Comparison of ENCODE assay signal across 8 mouse cellular contexts in genomic region chr9:22226846-22227245, GRCm38 (mm10). TPM values are rescaled to one million over a fixed set of nuclear protein-coding genes. Genes with fewer than 3 reads are reported as not detected.
DNase-seq lines count a peak whose midpoint lies in the region; ATAC-seq lines count a peak whose summit lies in the region.

No protein-coding gene starts in this region.

- no peak for ATAC-seq in heart, embryonic 12.5 days (ENCODE audit: insufficient number of reproducible peaks, low FRiP score)
- ATAC-seq in liver, embryonic 16.5 days (ENCODE audit: low read depth) = no peak

- H3K27me3 ChIP-seq in heart, embryonic 12.5 days (replicated peaks) = no peaks in the 10 kb centered on the region
- no peaks in the 10 kb centered on the region for H3K27me3 ChIP-seq in liver, embryonic 16.5 days (ENCODE audit: control insufficient read depth, insufficient read depth, low read depth, low read length)

- peak overlapping the region; percentile 87 for H3K4me2 ChIP-seq in heart, embryonic 12.5 days
- peak overlapping the region; percentile 87; the same call in 1 of the 2 replicates for H3K4me2 ChIP-seq in liver, embryonic 16.5 days (ENCODE audit: low read depth, low read length)

- H3K27ac ChIP-seq in brown adipose tissue, adult 24 weeks (replicated peaks; ENCODE audit: low read depth, low read length) = no peak overlapping the region
- H3K27ac ChIP-seq in heart, embryonic 12.5 days (ENCODE audit: poor library complexity, severe bottlenecking) = peak overlapping the region; percentile 60
- no peak overlapping the region for H3K27ac ChIP-seq in liver, embryonic 16.5 days (ENCODE audit: low read length)

- no peak overlapping the region for H3K9ac ChIP-seq in heart, embryonic 12.5 days
- no peak overlapping the region for H3K9ac ChIP-seq in liver, embryonic 16.5 days (ENCODE audit: low read depth, low read length)

- H3K36me3 ChIP-seq in heart, embryonic 12.5 days = peaks cover 4% of the 10 kb centered on the region; the same call in 1 of the 2 replicates
- H3K36me3 ChIP-seq in liver, embryonic 16.5 days (ENCODE audit: control insufficient read depth, insufficient read depth) = no peaks in the 10 kb centered on the region

- no peaks in the 10 kb centered on the region for H3K9me3 ChIP-seq in heart, embryonic 12.5 days (replicated peaks)
- no peaks in the 10 kb centered on the region for H3K9me3 ChIP-seq in liver, embryonic 16.5 days (replicated peaks; ENCODE audit: control insufficient read depth, low read length)

- 62% methylated on average over 15 of the region's 15 CpGs for WGBS in heart, embryonic 12.5 days
- WGBS in liver, embryonic 16.5 days (ENCODE audit: insufficient replicate concordance) = 88% methylated on average over 15 of the region's 15 CpGs

- no peaks in the 10 kb centered on the region for H3K4me1 ChIP-seq in brown adipose tissue, adult 24 weeks (ENCODE audit: control insufficient read depth, insufficient read depth, insufficient read length, low read length)
- peaks cover 14% of the 10 kb centered on the region for H3K4me1 ChIP-seq in heart, embryonic 12.5 days (replicated peaks)
- peaks cover 8% of the 10 kb centered on the region for H3K4me1 ChIP-seq in liver, embryonic 16.5 days (ENCODE audit: control insufficient read depth, low read depth, low read length)

- DNase-seq in ES-CJ7 (ENCODE audit: low read depth, low spot score) (peak; percentile 70), adipocyte (ENCODE audit: low spot score) (no peak)
- peak; percentile 60 for DNase-seq in yolk sac, embryonic 10.5 days (ENCODE audit: low spot score)
- no peak for DNase-seq in right cerebral cortex, postnatal 14 days
- no peak for DNase-seq in layer of hippocampus, adult 11-12 months (ENCODE audit: low spot score)

- H3K4me3 ChIP-seq in brown adipose tissue, adult 24 weeks (ENCODE audit: insufficient read depth, low read depth, low read length) = peak overlapping the region; percentile 20; the same call in 1 of the 2 replicates
- peak overlapping the region; percentile 18; the same call in 1 of the 2 replicates for H3K4me3 ChIP-seq in heart, embryonic 12.5 days
- H3K4me3 ChIP-seq in liver, embryonic 16.5 days (ENCODE audit: low read depth, low read length) = no peak overlapping the region

RNA-seq across cellular contexts. Expression of gene Zfp809, which starts 1.3 kb away (rescaled TPM):
- 17.4 and 22.6 TPM in 2 replicates for polyA plus RNA-seq in brown adipose tissue, adult 24 weeks (2012; ENCODE audit: insufficient read depth, insufficient read length, missing spikeins)
- polyA plus RNA-seq in heart, embryonic 12.5 days (2016; fragmentation: Nextera tagmentation; extraction: Ambion mirVana) = 19.1 and 20.0 TPM in 2 replicates
- polyA plus RNA-seq in liver, embryonic 16.5 days (2015; fragmentation: Nextera tagmentation; extraction: Ambion mirVana) = 6.7 and 7.4 TPM in 2 replicates

RNA-seq across cellular contexts. Expression of gene Zfp599, which starts 32.8 kb away (rescaled TPM):
- not detected in 2 replicates for polyA plus RNA-seq in brown adipose tissue, adult 24 weeks (2012; ENCODE audit: insufficient read depth, insufficient read length, missing spikeins)
- 4.1 and 4.8 TPM in 2 replicates for polyA plus RNA-seq in heart, embryonic 12.5 days (2016; fragmentation: Nextera tagmentation; extraction: Ambion mirVana)
- polyA plus RNA-seq in liver, embryonic 16.5 days (2015; fragmentation: Nextera tagmentation; extraction: Ambion mirVana) = 1.0 and 1.3 TPM in 2 replicates

RNA-seq across cellular contexts. Expression of gene Zfp872, which starts 39.0 kb away (rescaled TPM):
- polyA plus RNA-seq in brown adipose tissue, adult 24 weeks (2012; ENCODE audit: insufficient read depth, insufficient read length, missing spikeins) = 0.52 and 0.58 TPM in 2 replicates
- polyA plus RNA-seq in heart, embryonic 12.5 days (2016; fragmentation: Nextera tagmentation; extraction: Ambion mirVana) = 0.17 TPM in 1 of 2 replicates, not detected in the other
- 0.09 TPM in 1 of 2 replicates, not detected in the other for polyA plus RNA-seq in liver, embryonic 16.5 days (2015; fragmentation: Nextera tagmentation; extraction: Ambion mirVana)

Comparison
In these comparisons a context has a peak if more than half of its experiments do, and no peak if none do; other contexts are left out.
1. DNase-seq: peak in ES-CJ7 (single experiment) and yolk sac, embryonic 10.5 days (single experiment); none in right cerebral cortex, postnatal 14 days (single experiment), layer of hippocampus, adult 11-12 months (single experiment) and adipocyte (single experiment).